8 mouse cellular contexts compared by ENCODE assay signal in the genomic region with DNA sequence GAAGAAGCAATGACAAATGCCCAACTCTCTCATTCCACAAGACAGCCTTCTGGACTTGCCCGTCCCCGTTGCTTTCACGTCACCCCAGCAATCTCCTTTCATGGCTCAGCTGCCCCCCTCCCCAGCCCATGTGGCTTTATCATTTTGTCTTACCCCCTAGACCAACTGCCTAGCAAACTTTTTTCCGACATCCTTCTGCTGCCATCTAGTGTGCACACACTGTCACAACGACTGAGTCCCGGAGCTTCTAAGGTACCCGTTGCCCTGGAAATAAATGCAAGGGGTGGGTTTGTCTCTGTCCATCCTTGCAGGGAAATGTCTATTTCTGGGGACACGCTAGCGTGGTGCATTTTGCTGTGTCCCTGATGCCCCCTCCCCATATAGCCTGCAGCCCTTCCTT.
DNase-seq lines count a peak whose midpoint lies in the region; ATAC-seq and TF ChIP-seq lines count a peak whose summit lies in the region.

No protein-coding gene starts in this region.

- H3K36me3 ChIP-seq in lung, embryonic 14.5 days (ENCODE audit: insufficient read depth), result no peaks in the 10 kb centered on the region
- H3K36me3 ChIP-seq in forebrain, embryonic 10.5 days (replicated peaks), result no peaks in the 10 kb centered on the region
- H3K36me3 ChIP-seq in kidney, postnatal 0 days (ENCODE audit: insufficient read depth, low read length), result no peaks in the 10 kb centered on the region

- 5% methylated on average over 9 of the region's 9 CpGs for WGBS in lung, embryonic 14.5 days
- 8% methylated on average over 9 of the region's 9 CpGs for WGBS in forebrain, embryonic 10.5 days
- 9% methylated on average over 9 of the region's 9 CpGs for WGBS in kidney, postnatal 0 days

- H3K9ac ChIP-seq in lung, embryonic 14.5 days, result no peak overlapping the region
- no peak overlapping the region for H3K9ac ChIP-seq in kidney, postnatal 0 days (ENCODE audit: low read depth, low read length)

- no peak overlapping the region for H3K4me3 ChIP-seq in lung, embryonic 14.5 days (ENCODE audit: low read depth, low read length)
- no peak overlapping the region for H3K4me3 ChIP-seq in forebrain, embryonic 10.5 days
- H3K4me3 ChIP-seq in kidney, postnatal 0 days (replicated peaks; ENCODE audit: low read depth, low read length), result no peak overlapping the region

- TF ChIP-seq CTCF in lung, embryonic 14.5 days (IDR thresholded peaks at IDR 0.05; ENCODE audit: low read depth), result peak; percentile 72
- peak; percentile 79 for TF ChIP-seq CTCF in kidney, postnatal 0 days (IDR thresholded peaks at IDR 0.05; ENCODE audit: low read depth)

- no peaks in the 10 kb centered on the region for H3K4me1 ChIP-seq in lung, embryonic 14.5 days (ENCODE audit: insufficient read depth)
- peaks cover 7% of the 10 kb centered on the region for H3K4me1 ChIP-seq in forebrain, embryonic 10.5 days
- no peaks in the 10 kb centered on the region for H3K4me1 ChIP-seq in kidney, postnatal 0 days (replicated peaks; ENCODE audit: insufficient read depth, low read length)

- H3K27me3 ChIP-seq in lung, embryonic 14.5 days (ENCODE audit: insufficient read depth, low read length), result no peaks in the 10 kb centered on the region
- H3K27me3 ChIP-seq in forebrain, embryonic 10.5 days (ENCODE audit: poor library complexity, severe bottlenecking), result no peaks in the 10 kb centered on the region
- no peaks in the 10 kb centered on the region for H3K27me3 ChIP-seq in kidney, postnatal 0 days (ENCODE audit: insufficient read depth, low read length)

- no peaks in the 10 kb centered on the region for H3K9me3 ChIP-seq in lung, embryonic 14.5 days (ENCODE audit: low read depth, low read length)
- H3K9me3 ChIP-seq in forebrain, embryonic 10.5 days, result no peaks in the 10 kb centered on the region; the same call in 1 of the 2 replicates
- H3K9me3 ChIP-seq in kidney, postnatal 0 days (replicated peaks; ENCODE audit: low read length), result no peaks in the 10 kb centered on the region

- DNase-seq in lung, embryonic 14.5 days, result peak; percentile 70
- DNase-seq in lung, postnatal 36 days, result no peak
- DNase-seq in adrenal gland, postnatal 36 days, result peak; percentile 18 to 37
- peak; percentile 59 for DNase-seq in forebrain, embryonic 10.5 days (ENCODE audit: extremely low spot score, low spot score)
- peak; percentile 62 for DNase-seq in kidney, postnatal 0 days (ENCODE audit: low spot score)
- peak; percentile 62 to 64 for DNase-seq in right cerebral cortex, postnatal 36 days (ENCODE audit: low spot score in 2 of 2)
- no peak for DNase-seq in heart, adult 9 months (ENCODE audit: low spot score in 2 of 2)

- ATAC-seq in lung, embryonic 14.5 days (ENCODE audit: insufficient read depth), result peak; percentile 49; the same call in 1 of the 2 replicates
- 0 out of 2 replicates have a peak, but pooled peaks have one; percentile 29 for ATAC-seq in kidney, postnatal 0 days (replicated peaks; ENCODE audit: low FRiP score, low read depth)
- ATAC-seq in megakaryocyte progenitor cell, adult 5-6 weeks (replicated peaks; ENCODE audit: poor library complexity), result peak; percentile 73

- no peak overlapping the region for H3K27ac ChIP-seq in lung, embryonic 14.5 days (ENCODE audit: low read depth)
- 0 out of 2 replicates have a peak overlapping the region, but pooled peaks have one; percentile 15 for H3K27ac ChIP-seq in forebrain, embryonic 10.5 days
- no peak overlapping the region for H3K27ac ChIP-seq in kidney, postnatal 0 days

- H3K4me2 ChIP-seq in lung, embryonic 14.5 days, result no peak overlapping the region
- no peak overlapping the region for H3K4me2 ChIP-seq in kidney, postnatal 0 days (ENCODE audit: low read length)

Comparison
In these comparisons a context has a peak if more than half of its experiments do, and no peak if none do; other contexts are left out.
1. DNase-seq: peak in lung, embryonic 14.5 days (single experiment), adrenal gland, postnatal 36 days (2 of 2), forebrain, embryonic 10.5 days (single experiment), kidney, postnatal 0 days (single experiment) and right cerebral cortex, postnatal 36 days (2 of 2); none in lung, postnatal 36 days (single experiment) and heart, adult 9 months (0 of 2).
2. Peak in every context shown above with its lines, with median percentiles within 50 percentile points of each other: ATAC-seq.